Mouse (Mus musculus): ENCODE data around the gene Adm. TPM values are rescaled to one million over a fixed set of nuclear protein-coding genes. Genes with fewer than 3 reads are reported as not detected.

Adm gene
- polyA plus RNA-seq, 1 experiment = 3.0 TPM

DNA sequence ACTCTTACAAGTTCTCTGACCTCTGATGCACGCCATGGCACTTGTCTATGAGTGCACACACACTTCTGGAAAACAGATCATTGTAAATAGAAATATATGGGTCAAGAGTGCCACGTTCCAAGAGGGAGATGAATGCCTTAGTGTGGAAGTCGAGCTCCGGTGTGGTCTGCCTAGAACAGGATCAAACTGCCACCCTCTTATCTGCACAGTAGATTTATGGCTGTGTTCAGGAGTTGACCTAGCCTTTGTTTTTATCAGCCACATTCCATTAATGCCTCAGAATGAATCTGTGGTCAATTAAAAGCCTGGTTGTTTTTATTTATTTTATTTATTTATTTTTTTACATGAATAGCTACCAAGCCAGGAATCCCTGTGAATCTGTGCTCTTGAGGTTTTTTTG, 23.0 kb downstream of the Adm start:
- H3K27ac ChIP-seq (ENCODE audit: insufficient read depth, low read length) = no peak overlapping the region
- TF ChIP-seq CTCF (IDR thresholded peaks at IDR 0.05; ENCODE audit: extremely low read depth, insufficient read depth, low read length) (no peak), POLR2A (IDR thresholded peaks at IDR 0.05; ENCODE audit: extremely low read depth, insufficient read depth, low read length) (no peak)
- no peaks in the 10 kb centered on the region for H3K4me1 ChIP-seq (ENCODE audit: control insufficient read depth, insufficient read depth, low read length)
- no peak overlapping the region for H3K4me3 ChIP-seq (ENCODE audit: insufficient read depth, low read length)

DNA sequence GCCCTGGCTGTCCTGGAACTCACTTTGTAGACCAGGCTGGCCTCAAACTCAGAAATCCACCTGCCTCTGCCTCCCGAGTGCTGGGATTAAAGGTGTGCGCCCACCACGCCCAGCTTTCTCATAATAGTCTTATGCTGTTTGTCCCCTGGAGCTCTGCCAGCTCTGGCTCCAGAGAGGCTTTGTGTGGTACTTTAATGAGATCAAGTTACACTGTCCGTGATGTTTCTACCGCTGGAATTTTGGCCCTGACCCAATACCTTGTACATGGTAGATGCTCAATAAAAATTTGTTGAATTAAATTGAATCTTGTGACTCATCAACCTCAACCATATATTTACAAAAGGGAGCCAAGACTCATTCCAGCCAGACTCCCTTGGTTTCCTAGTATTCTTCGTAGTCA, 23.6 kb downstream of the Adm start:
- Histone ChIP-seq H3K4me3 (ENCODE audit: insufficient read depth, low read length) (no peak overlapping the region), H3K27ac (ENCODE audit: insufficient read depth, low read length) (no peak overlapping the region), H3K4me1 (ENCODE audit: control insufficient read depth, insufficient read depth, low read length) (no peaks in the 10 kb centered on the region)
- TF ChIP-seq CTCF (IDR thresholded peaks at IDR 0.05; ENCODE audit: extremely low read depth, insufficient read depth, low read length) (no peak), POLR2A (IDR thresholded peaks at IDR 0.05; ENCODE audit: extremely low read depth, insufficient read depth, low read length) (no peak)

DNA sequence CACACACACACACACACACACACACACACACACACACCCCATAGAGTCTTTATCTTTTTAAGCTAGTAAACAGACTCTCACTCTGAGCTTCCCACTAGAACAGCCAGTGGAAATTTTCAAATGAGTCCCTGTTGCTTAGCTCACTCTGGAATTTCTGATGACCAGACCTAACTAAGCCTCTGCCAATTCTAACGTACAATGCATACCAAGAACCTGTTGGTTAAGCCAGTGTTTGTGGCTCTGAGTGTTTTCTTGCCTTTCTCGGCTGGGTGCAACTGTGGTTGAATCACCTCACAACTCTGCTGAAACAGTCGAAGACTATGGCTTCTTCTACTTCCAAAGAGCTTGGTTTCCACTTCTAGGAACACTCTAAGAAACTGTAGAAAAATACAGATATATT, 27.8 kb downstream of the Adm start:
- no peak for TF ChIP-seq POLR2A (IDR thresholded peaks at IDR 0.05; ENCODE audit: extremely low read depth, insufficient read depth, low read length)
- Histone ChIP-seq H3K4me3 (ENCODE audit: insufficient read depth, low read length) (no peak overlapping the region), H3K27ac (ENCODE audit: insufficient read depth, low read length) (no peak overlapping the region), H3K4me1 (ENCODE audit: control insufficient read depth, insufficient read depth, low read length) (no peaks in the 10 kb centered on the region)

DNA sequence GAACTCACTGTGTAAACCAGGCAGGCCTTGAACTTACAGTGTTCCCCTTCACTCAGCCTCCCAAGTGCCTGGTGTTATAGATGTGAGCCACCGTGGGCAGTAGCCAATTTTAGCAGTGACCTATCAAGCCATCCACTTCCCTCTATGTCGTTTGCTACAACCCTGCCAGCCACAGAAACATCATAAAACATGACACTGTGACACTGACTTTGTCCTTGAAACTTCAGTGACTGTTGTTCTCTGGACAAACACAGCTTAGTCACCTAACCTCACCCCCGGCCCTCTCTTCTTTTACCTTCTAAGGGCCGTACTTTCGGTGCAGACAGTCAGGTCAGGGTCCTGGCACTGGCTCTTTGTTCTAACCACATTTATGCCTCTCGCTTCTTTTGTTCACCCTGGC, 28.5 kb downstream of the Adm start:
- TF ChIP-seq CTCF (IDR thresholded peaks at IDR 0.05; ENCODE audit: extremely low read depth, insufficient read depth, low read length) (no peak), POLR2A (IDR thresholded peaks at IDR 0.05; ENCODE audit: extremely low read depth, insufficient read depth, low read length) (no peak)
- Histone ChIP-seq H3K4me1 (ENCODE audit: control insufficient read depth, insufficient read depth, low read length) (no peaks in the 10 kb centered on the region), H3K4me3 (ENCODE audit: insufficient read depth, low read length) (no peak overlapping the region)

DNA sequence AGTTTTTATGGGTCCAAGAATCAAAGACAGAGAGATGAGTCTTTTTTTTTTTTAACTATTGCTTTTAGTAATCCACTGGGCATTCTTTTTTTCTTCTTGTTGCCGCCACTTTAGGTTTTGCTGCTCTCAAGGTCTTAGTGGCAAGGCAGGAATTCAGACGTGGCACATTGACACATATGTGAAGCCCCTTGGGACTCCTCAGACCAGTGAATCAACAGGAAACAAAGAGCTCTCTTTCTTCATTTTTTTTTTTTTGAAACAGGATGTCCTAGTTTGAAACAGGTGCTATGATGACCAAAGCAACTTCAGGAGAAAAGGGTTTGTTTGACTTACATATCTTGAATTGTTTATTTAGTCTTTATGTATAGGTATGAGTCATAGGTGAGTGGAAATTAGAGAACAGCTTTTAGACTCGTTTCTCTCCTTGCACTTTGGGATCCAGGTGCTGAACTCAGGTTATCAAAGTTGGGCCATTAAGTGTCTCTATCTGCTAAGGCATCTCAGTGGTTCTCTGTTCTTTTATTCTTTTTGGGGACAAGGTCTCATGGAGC, 31.0 kb downstream of the Adm start:
- Histone ChIP-seq H3K27ac (ENCODE audit: insufficient read depth, low read length) (no peak overlapping the region), H3K4me1 (ENCODE audit: control insufficient read depth, insufficient read depth, low read length) (no peaks in the 10 kb centered on the region), H3K4me3 (ENCODE audit: insufficient read depth, low read length) (no peak overlapping the region)
- no peak for TF ChIP-seq POLR2A (IDR thresholded peaks at IDR 0.05; ENCODE audit: extremely low read depth, insufficient read depth, low read length)
- TF ChIP-seq CTCF (IDR thresholded peaks at IDR 0.05; ENCODE audit: extremely low read depth, insufficient read depth, low read length) = no peak

More for the DNA sequence above, 28.5 kb downstream of the Adm start:
- no peak overlapping the region for H3K27ac ChIP-seq (ENCODE audit: insufficient read depth, low read length)

DNA sequence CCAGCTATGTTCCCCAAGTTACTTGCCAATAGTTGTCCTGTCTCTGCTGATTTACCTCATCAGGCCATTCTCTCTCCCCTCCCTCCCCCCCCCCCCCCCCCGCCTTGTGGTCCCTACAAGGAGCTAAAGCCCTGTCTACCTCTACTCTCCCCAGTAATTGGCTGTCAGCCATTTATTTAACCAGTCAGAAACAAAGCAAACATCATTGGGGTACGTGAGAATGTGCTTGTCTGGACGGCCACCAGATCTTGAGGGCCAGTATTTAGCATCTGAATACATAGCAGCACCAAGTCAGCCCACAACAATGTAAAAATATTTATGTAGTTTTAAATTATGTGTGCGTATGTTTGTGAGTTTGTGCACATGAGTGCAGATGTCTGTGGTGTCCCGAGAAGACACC, 39.1 kb downstream of the Adm start:
- H3K27ac ChIP-seq (ENCODE audit: insufficient read depth, low read length) = no peak overlapping the region
- H3K4me3 ChIP-seq (ENCODE audit: insufficient read depth, low read length) = no peak overlapping the region
- TF ChIP-seq POLR2A (IDR thresholded peaks at IDR 0.05; ENCODE audit: extremely low read depth, insufficient read depth, low read length) (no peak), CTCF (IDR thresholded peaks at IDR 0.05; ENCODE audit: extremely low read depth, insufficient read depth, low read length) (no peak)
- H3K4me1 ChIP-seq (ENCODE audit: control insufficient read depth, insufficient read depth, low read length) = no peaks in the 10 kb centered on the region

DNA sequence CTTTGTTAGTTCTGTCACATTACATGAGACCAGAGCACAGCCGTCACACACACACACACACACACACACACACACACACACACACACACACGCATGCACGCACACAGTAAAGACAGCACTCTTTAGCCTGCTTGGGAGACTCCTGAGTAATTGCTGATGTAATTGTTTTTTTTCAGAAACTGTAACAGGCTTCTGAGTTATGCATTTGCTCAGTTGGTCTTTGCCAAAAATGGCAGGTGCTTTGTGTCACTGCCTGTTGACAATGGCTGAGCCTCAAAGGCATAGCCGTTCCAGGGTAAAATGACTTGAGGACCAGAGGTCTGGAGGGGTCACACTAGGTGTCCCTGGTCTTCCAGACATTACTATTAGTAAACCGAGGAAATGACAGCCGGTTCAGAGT, 40.8 kb downstream of the Adm start:
- Histone ChIP-seq H3K27ac (ENCODE audit: insufficient read depth, low read length) (no peak overlapping the region), H3K4me3 (ENCODE audit: insufficient read depth, low read length) (no peak overlapping the region), H3K4me1 (ENCODE audit: control insufficient read depth, insufficient read depth, low read length) (no peaks in the 10 kb centered on the region)
- TF ChIP-seq POLR2A (IDR thresholded peaks at IDR 0.05; ENCODE audit: extremely low read depth, insufficient read depth, low read length) (no peak), CTCF (IDR thresholded peaks at IDR 0.05; ENCODE audit: extremely low read depth, insufficient read depth, low read length) (no peak)

DNA sequence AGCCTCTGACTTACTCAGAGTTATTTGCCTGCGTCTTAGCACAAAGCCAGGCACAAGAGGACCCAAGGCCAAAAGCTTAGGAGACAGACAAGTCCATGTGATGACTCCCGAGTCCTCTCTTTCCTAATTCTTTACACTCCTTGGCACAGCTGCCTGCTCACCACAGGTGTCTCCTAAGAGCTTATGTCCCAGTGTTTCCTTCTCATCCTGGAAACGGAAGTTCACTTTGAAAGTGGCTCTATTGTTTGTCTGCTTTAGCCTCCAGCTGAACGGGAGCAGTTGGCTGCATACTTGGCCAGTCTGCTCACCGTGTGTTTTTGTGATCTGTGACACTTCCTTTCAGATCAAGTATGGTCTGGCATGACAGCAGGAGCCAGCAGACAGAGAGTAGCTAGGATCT, 41.3 kb downstream of the Adm start:
- no peak overlapping the region for H3K4me3 ChIP-seq (ENCODE audit: insufficient read depth, low read length)
- H3K4me1 ChIP-seq (ENCODE audit: control insufficient read depth, insufficient read depth, low read length) = no peaks in the 10 kb centered on the region
- H3K27ac ChIP-seq (ENCODE audit: insufficient read depth, low read length) = no peak overlapping the region
- TF ChIP-seq CTCF (IDR thresholded peaks at IDR 0.05; ENCODE audit: extremely low read depth, insufficient read depth, low read length) (no peak), POLR2A (IDR thresholded peaks at IDR 0.05; ENCODE audit: extremely low read depth, insufficient read depth, low read length) (no peak)

DNA sequence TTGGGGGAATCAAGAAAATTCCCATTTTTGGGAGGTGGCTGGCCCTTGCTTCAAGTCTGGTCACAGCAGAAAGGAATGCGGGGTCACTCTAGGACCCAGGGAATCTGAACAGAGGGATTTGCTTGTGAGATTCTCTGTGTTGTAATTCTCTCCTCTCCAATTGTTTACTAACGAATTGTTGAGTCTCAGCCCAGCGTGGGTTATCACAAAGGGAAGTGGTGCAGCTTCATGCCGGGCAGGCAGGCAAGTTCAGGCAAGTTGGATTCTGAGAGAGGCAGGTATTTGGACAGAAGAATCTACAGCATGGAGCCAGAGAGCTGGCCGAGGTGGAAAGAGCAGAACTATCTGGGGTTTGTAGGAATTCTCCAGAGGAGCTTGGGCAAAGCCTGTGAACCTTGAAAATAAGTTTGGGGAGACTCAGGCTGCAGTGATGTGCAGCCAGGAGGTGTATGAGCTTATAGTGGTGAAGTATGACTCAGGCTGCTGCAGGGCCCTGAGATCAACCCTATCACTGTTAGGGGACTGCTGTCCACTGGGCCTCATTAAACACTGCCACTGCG, 43.7 kb downstream of the Adm start:
- H3K27ac ChIP-seq (ENCODE audit: insufficient read depth, low read length) = no peak overlapping the region
- TF ChIP-seq POLR2A (IDR thresholded peaks at IDR 0.05; ENCODE audit: extremely low read depth, insufficient read depth, low read length) (no peak), CTCF (IDR thresholded peaks at IDR 0.05; ENCODE audit: extremely low read depth, insufficient read depth, low read length) (no peak)
- no peak overlapping the region for H3K4me3 ChIP-seq (ENCODE audit: insufficient read depth, low read length)
- H3K4me1 ChIP-seq (ENCODE audit: control insufficient read depth, insufficient read depth, low read length) = no peaks in the 10 kb centered on the region

Other genes starting within 250 kb of the Adm start
- gene Sbf2, start 12.7 kb upstream of the Adm start, polyA plus RNA-seq (2012; rRNA removed) = 32.8 and 34.2 TPM in 2 replicates
- 21.8 and 22.0 TPM in 2 replicates for gene Ampd3, start 140.5 kb downstream of the Adm start, polyA plus RNA-seq (2012; rRNA removed)
- 72.4 and 79.9 TPM in 2 replicates for gene Rnf141, start 216.8 kb downstream of the Adm start, polyA plus RNA-seq (2012; rRNA removed)
- 0.71 and 0.76 TPM in 2 replicates for gene Lyve1, start 235.6 kb downstream of the Adm start, polyA plus RNA-seq (2012; rRNA removed)

Data from cortical plate, adult 2 months (tissue).